Mouse (Mus musculus) effector memory CD4-positive, alpha-beta T cell, adult 5 months (primary cell): ENCODE data around the gene Gpld1. TPM values are rescaled to one million over a fixed set of nuclear protein-coding genes. Genes with fewer than 3 reads are reported as not detected.

ENCODE experiments used
- polyA plus RNA-seq: library from polyadenylated mRNA; unstranded; fragments of 100-300 nt; shearing (Covaris generic); gene quantifications from one replicate; pipeline ENCODE4 v1.2.1, GENCODE M21; 2017

The Gpld1 gene
- polyA plus RNA-seq: 0.44 TPM

DNA sequence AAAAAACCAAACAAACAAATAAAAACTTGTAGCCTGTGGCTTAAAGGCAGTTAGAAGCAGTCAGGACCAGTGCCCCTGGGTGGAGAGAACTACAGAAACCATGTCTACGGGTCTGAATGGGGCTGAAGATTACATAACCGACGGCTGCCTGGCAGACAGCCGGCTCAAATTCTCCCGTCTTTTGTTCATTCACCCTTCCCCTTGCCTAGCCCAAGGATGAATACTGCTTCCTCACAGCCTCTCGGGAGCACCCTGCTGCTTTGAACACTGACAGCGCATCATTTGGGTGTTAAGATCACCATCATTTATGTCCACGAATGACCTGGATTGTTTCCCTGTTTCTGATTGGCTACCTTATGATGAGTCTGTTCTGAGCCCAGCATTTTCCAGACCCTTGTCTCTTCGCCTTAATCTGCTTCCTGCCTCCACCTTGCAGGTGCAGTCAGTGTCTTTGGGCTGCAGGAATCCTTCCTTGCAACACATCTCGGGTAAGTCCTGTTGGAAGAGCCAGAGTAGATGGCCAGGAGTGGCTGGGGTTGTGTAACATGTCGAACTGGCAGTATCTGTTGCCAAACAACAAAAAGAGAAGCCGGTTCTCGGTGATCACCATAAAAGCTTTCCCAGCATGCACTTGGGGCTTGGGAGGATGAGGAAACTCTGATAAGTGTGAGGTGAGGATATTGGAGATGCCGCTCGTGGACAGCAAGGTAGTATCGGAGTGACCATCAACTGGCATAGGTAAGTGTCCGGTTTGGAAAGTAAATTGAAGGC lies at the start of gene Gpld1:
TSS of gene Gpld1 (plus strand) at position 641 of the 771 bp plus-strand sequence.

GRCm38 (mm10) chr13:24937108-24937838 lies 5.7 kb upstream of the Gpld1 start, which contains the start of gene Aldh5a1:
Gene Aldh5a1 (minus strand): TSS chr13:24937661.

GRCm38 (mm10) chr13:25019793-25020539 lies 77.0 kb downstream of the Gpld1 start, which contains the start of gene Mrs2:
Gene Mrs2 (minus strand): TSS chr13:25020379.

Other genes starting within 250 kb of the Gpld1 start
- gene Armh2, start 201.9 kb upstream of the Gpld1 start, polyA plus RNA-seq: not detected
- 12.1 TPM for gene Gmnn, start 181.2 kb upstream of the Gpld1 start, polyA plus RNA-seq
- 28.1 TPM for gene BC005537, start 141.5 kb upstream of the Gpld1 start, polyA plus RNA-seq
- gene Acot13, start 111.6 kb upstream of the Gpld1 start, polyA plus RNA-seq: 43.0 TPM
- 86.8 TPM for gene Tdp2, start 111.5 kb upstream of the Gpld1 start, polyA plus RNA-seq
- 0.27 TPM for gene D130043K22Rik, start 98.0 kb upstream of the Gpld1 start, polyA plus RNA-seq
- 0.95 TPM for gene Aldh5a1, start 5.5 kb upstream of the Gpld1 start, polyA plus RNA-seq
- 33.7 TPM for gene Mrs2, start 77.2 kb downstream of the Gpld1 start, polyA plus RNA-seq
- not detected for gene Dcdc2a, start 112.9 kb downstream of the Gpld1 start, polyA plus RNA-seq